Mouse (Mus musculus) left cerebral cortex, postnatal 36 days (tissue): Measurements from ENCODE around the gene Nol4l. TPM values are rescaled to one million over a fixed set of nuclear protein-coding genes. Genes with fewer than 3 reads are reported as not detected.

ENCODE experiments used
- DNase-seq, 2 experiments: peaks; one replicate each; pipeline ENCODE4 v3.0.0; 2021 to 2022; ENCODE audit warnings: low spot score in 2 of 2, mixed read lengths in 1 of 2
- intact Hi-C: fragments of 180-260 bp; cut with DNase I; formaldehyde crosslinking; loops from one replicate; pipeline ENCODE4 v1.15.1; 2025
- total RNA-seq, 2 experiments: library from RNA; stranded (reverse); gene quantifications; 2 replicates each; pipeline ENCODE4 v1.2.3; 2021

Gene Nol4l
- total RNA-seq, 2 experiments from 2014 or later = 46.4 to 50.2 TPM

GRCm38 (mm10) chr2:153433859-153434258, 95.9 kb downstream of the Nol4l start:
- no peak for DNase-seq
- intact Hi-C loops = no loop called here

GRCm38 (mm10) chr2:153432492-153432891, 97.3 kb downstream of the Nol4l start:
- no peak for DNase-seq
- intact Hi-C loops = no loop called here

- no peak for DNase-seq
- intact Hi-C loops = no loop called here
These were observed 99.2 kb downstream of the Nol4l start for GRCm38 (mm10) chr2:153430571-153430970.

- DNase-seq = no peak
- intact Hi-C loops = no loop called here
These were observed 101.3 kb downstream of the Nol4l start for GRCm38 (mm10) chr2:153428485-153428884.

GRCm38 (mm10) chr2:153426931-153427330, 102.8 kb downstream of the Nol4l start:
- intact Hi-C loops = no loop called here
- no peak for DNase-seq

GRCm38 (mm10) chr2:153425998-153426670, 103.6 kb downstream of the Nol4l start:
- peak in 1 of 2 experiments; percentile 30 for DNase-seq
- intact Hi-C loops = no loop called here

GRCm38 (mm10) chr2:153425124-153425844, 104.5 kb downstream of the Nol4l start:
- no peak for DNase-seq
- intact Hi-C loops = no loop called here

GRCm38 (mm10) chr2:153424557-153424956, 105.2 kb downstream of the Nol4l start:
- no peak for DNase-seq
- intact Hi-C loops = no loop called here

GRCm38 (mm10) chr2:153423113-153423512, 106.7 kb downstream of the Nol4l start:
- no peak for DNase-seq
- intact Hi-C loops = no loop called here

- no peak for DNase-seq
- intact Hi-C loops = no loop called here
These were observed 107.7 kb downstream of the Nol4l start for GRCm38 (mm10) chr2:153422051-153422450.

GRCm38 (mm10) chr2:153421233-153421632, 108.5 kb downstream of the Nol4l start:
- intact Hi-C loops = no loop called here

GRCm38 (mm10) chr2:153418381-153418780, 111.4 kb downstream of the Nol4l start:
- intact Hi-C loops = no loop called here

More at GRCm38 (mm10) chr2:153421233-153421632, 108.5 kb downstream of the Nol4l start:
- DNase-seq = no peak

GRCm38 (mm10) chr2:153417841-153418240, 111.9 kb downstream of the Nol4l start:
- intact Hi-C loops = no loop called here
- no peak for DNase-seq

More at GRCm38 (mm10) chr2:153418381-153418780, 111.4 kb downstream of the Nol4l start:
- no peak for DNase-seq

GRCm38 (mm10) chr2:153414607-153415006, 115.2 kb downstream of the Nol4l start:
- intact Hi-C loops = loop anchor here (5.0 kb wide), 1 partner anchor 33 kb away; no protein-coding TSS in a partner anchor
- DNase-seq = no peak

- intact Hi-C loops = loop anchor here (5.0 kb wide), 1 partner anchor 35 kb away; no protein-coding TSS in a partner anchor
- no peak for DNase-seq
These were observed 117.2 kb downstream of the Nol4l start for GRCm38 (mm10) chr2:153412563-153412962.

GRCm38 (mm10) chr2:153411557-153411956, 118.2 kb downstream of the Nol4l start:
- intact Hi-C loops = loop anchor here (5.0 kb wide), 1 partner anchor 36 kb away; no protein-coding TSS in a partner anchor
- DNase-seq = no peak

GRCm38 (mm10) chr2:153408971-153409370, 120.8 kb downstream of the Nol4l start:
- no peak for DNase-seq
- intact Hi-C loops = no loop called here

- intact Hi-C loops = no loop called here
- DNase-seq = no peak
These were observed 122.9 kb downstream of the Nol4l start for GRCm38 (mm10) chr2:153406882-153407281.

GRCm38 (mm10) chr2:153404882-153405281, 124.9 kb downstream of the Nol4l start:
- intact Hi-C loops = no loop called here
- DNase-seq = no peak

- no peak for DNase-seq
- intact Hi-C loops = no loop called here
These were observed 125.7 kb downstream of the Nol4l start for GRCm38 (mm10) chr2:153404062-153404461.

- intact Hi-C loops = no loop called here
- DNase-seq = no peak
These were observed 130.6 kb downstream of the Nol4l start for GRCm38 (mm10) chr2:153399166-153399565.
